Mouse (Mus musculus): ENCODE data around the gene Slc7a11.

Gene Slc7a11

GRCm38 (mm10) chr3:50313816-50314215 lies 129.6 kb downstream of the Slc7a11 start:
- intact Hi-C loops (cut with DNase I): no loop called here

DNA sequence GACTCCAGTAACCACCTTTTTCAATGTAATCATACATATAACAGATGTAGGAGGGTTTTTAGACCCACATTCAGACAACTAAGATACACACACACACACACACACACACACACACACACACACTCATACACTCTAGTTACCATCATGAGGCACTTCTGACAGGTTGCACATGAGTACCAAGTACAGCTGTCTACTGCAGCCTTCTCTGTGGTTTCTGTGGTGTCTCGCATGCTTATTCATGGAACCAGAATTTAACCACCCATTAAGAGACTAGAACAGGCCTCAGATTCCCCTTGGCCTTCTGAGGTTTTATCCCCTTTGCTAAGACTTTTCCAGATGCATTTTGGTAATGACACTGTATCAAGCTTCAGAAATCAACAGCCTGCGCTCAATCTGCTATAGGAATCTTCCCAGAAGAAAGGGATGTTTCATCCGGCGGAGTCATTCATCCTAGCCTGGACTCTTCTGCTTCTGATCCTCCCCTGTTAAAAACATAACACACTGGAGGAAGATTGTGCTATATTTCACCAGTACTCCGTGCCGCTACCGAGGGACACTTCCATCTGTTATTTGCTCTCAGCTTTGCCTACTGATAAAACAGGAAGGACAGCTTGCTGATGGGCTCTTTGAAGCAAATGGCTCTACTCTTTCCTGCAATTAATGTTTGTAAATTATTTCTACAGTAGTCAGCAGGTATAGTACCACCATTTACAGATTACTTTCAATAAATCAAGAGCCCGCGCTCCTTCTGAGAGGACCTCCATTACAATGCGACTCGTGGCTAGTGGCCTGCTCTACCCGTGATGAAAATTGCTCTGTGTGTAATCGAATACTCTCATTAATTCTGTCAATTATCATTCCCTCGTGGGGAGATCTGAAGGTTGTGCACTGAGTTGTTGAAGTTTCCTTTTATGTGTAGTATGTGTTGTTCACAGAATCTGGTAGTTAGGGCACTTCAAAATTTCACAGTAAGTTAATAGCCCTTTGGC lies 135.8 kb downstream of the Slc7a11 start:
- intact Hi-C loops (cut with DNase I): no loop called here

DNA sequence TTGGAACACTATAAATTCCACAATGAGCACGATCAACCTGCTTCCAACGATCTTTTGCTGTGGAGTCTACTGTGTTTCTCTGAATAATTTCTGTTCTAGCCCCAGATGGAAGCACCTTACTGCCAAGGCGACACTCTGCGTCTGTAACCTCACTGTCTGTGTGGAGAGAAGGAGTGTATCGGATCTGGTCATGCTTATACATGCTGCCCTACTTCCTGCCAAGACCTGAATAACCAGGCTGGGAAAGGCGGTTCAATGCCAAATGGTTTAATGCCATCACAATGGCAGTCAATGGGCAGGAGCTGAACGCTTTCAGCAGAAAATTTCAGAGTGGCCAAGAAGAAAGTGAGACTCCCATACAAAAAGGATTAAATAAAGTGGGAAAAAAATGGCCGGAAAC lies 137.1 kb downstream of the Slc7a11 start:
- intact Hi-C loops (cut with DNase I): no loop called here

- intact Hi-C loops (cut with DNase I): loop anchor here (2.0 to 5.0 kb wide), 4 partner anchors 77 to 868 kb away; no protein-coding TSS in a partner anchor
Measured at GRCm38 (mm10) chr3:50304137-50304536, 139.3 kb downstream of the Slc7a11 start.

GRCm38 (mm10) chr3:50302648-50303047 lies 140.8 kb downstream of the Slc7a11 start:
- intact Hi-C loops (cut with DNase I): loop anchor here (5.0 kb wide), 3 partner anchors 605 to 870 kb away; no protein-coding TSS in a partner anchor

DNA sequence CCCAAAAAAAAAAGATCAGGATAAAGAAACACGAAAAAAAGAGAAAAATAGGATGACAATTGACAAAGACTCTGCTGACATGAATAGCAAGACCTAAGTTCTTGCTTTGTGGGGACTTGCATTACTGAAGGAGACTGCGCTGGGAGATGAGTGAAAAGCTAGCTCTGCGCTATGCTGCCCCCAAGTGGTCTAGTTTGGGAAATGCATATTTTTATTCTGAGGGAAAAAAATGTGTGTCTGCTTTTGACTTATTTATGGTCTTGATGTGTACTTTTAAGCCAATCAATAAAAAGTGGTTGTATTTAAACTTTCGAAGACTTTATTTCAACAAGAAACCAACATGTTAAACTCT lies 142.5 kb downstream of the Slc7a11 start:
- intact Hi-C loops (cut with DNase I): loop anchor here (2.0 to 5.0 kb wide), 4 partner anchors 38 to 871 kb away; no protein-coding TSS in a partner anchor

DNA sequence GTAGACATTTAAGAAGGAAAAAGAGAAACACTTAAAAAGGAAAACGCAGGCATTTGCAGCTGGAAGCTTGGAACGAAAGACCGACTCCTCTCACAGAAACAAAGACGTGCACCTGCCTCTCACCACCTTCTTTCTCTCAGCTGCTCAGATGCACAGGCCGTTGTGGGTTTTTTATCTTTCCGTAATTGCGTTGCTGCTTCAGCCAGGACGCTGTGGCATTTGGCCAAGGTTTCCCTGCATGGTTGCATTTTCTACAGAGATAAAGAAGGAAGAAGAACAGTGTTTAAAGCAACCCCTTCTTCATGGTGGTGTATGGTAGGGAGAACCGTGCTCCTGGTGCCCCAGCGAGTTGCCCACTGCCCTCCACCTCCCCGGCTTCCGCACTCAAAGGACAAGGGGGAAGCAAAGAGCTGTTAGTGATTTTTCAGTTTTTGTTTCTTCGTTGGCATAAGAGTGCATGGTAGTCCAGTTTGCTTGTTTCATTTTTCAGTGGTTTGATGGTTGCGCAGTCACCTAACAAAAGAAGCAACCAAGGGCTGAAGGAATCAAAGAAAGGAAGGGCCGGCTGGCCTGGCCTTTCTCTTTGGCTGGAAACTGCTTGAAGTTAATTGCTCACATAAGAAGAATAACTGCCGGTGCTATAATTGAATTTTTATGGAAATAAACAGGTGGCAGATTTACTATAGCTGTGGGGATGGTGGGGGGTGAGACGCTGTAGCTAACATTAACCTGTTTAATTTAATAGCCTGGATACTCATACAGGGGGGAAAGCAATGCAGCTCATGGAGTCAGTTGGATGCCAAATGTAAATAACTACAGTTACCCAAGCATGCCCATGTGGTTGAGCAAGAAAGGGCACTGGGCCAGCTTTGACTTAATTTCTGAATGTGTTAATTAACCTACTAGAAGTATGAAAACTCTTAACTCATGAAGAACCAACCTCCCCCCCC lies 143.1 kb downstream of the Slc7a11 start:
- intact Hi-C loops (cut with DNase I): loop anchor here (2.0 to 5.0 kb wide), 4 partner anchors 37 to 872 kb away; no protein-coding TSS in a partner anchor

- intact Hi-C loops (cut with DNase I): no loop called here
Measured at GRCm38 (mm10) chr3:50298366-50298991, 144.9 kb downstream of the Slc7a11 start.

- intact Hi-C loops (cut with DNase I): no loop called here
Measured at GRCm38 (mm10) chr3:50296956-50297355, 146.5 kb downstream of the Slc7a11 start.

DNA sequence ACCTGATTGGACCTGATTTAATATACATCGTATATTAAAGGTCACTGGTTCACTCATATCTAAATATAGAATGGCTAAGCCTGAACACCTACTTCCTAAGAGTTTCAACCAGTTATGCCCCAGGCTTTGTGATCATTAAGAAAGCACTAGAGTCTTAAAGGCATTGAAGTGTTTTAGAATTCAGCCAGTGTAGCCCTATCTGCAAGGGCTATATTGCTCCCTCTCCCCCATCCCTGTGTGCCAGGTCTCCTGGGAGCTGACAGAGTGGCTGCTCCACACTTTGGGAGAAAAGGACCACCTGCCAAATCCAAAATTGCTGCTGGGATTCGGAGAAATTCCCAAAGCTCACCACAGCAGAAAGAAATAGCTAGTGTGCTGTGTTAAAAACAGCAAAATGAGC lies 168.4 kb downstream of the Slc7a11 start:
- intact Hi-C loops (cut with DNase I): no loop called here

- intact Hi-C loops (cut with DNase I): no loop called here
Measured at GRCm38 (mm10) chr3:50272222-50272621, 171.2 kb downstream of the Slc7a11 start.

DNA sequence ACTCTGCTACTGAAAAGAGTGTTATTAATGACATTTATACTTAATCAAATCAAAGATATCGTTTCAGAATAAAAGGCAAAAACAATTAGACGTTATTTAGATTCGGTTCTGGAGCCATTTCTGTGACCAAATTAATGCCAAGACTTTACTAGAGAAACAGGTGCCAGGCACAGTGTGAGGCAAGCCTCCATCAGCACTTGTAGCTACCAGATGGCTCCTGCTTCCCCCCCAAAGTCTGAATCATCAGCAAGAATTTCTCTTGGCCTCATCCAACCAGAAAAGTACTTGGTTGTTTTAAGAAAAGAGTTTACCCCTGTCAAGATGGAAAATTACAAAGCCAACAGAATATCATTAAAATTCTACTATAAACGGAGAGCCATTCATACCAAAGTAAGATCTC lies 173.7 kb downstream of the Slc7a11 start:
- intact Hi-C loops (cut with DNase I): no loop called here

- intact Hi-C loops (cut with DNase I): loop anchor here (1.0 to 2.0 kb wide), 2 partner anchors 38 to 118 kb away; no protein-coding TSS in a partner anchor
Measured at GRCm38 (mm10) chr3:50262547-50263087, 180.8 kb downstream of the Slc7a11 start.

- intact Hi-C loops (cut with DNase I): loop anchor here (1.0 to 2.0 kb wide), 2 partner anchors 39 to 118 kb away; no protein-coding TSS in a partner anchor
Measured at GRCm38 (mm10) chr3:50262066-50262465, 181.3 kb downstream of the Slc7a11 start.

DNA sequence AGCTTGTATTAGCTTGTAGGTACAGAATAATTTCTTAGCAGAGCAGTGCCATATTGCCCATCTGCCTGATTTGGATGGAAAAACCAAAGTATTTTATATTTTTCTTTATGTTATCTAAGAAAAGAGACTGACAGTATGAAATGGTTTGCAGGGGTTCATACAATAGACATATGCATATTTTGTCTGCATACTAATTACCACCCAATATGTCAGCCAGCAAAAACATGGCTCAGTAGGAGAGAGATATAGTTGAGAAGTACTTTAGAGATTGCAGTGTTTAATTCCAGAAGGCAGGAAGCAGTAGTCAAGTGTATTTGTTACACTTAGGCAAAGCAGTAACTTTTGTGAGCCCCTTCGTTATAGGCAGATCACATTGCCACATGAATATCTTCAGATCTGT lies 182.7 kb downstream of the Slc7a11 start:
- intact Hi-C loops (cut with DNase I): no loop called here

- intact Hi-C loops (cut with DNase I): no loop called here
Measured at GRCm38 (mm10) chr3:50258852-50259251, 184.6 kb downstream of the Slc7a11 start.

DNA sequence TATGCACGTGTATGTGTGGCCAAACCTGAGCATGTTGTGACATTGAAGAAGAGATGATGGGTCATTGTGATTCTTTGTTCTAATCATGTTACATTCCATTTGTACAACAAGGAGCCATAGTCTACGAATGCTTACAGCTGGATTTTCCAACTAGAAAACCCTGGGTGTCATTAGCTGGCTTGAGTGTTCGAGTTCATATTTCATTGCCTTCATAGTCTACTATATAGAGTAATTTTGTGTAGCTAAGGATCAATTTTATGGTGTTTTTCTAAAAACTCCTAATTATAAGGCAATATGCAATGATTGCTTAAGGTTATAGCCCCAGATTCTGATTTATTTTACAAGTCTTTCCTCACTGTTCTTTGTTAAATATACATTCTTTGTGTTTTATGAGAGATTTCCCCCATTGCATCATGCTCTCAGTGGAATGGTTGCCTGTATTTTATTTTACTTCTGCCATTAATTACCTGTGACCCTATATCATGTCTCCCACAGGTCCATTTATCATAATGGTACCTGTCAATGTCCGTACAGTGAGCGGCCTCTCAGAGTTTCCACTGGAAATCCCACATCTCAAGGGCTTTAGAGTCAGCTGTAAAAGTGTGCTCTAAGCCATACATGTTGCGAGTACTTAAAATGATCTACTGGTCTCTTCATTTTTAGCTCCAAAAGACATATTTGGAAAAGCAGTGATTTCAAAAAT lies 193.7 kb downstream of the Slc7a11 start:
- intact Hi-C loops (cut with DNase I): no loop called here

DNA sequence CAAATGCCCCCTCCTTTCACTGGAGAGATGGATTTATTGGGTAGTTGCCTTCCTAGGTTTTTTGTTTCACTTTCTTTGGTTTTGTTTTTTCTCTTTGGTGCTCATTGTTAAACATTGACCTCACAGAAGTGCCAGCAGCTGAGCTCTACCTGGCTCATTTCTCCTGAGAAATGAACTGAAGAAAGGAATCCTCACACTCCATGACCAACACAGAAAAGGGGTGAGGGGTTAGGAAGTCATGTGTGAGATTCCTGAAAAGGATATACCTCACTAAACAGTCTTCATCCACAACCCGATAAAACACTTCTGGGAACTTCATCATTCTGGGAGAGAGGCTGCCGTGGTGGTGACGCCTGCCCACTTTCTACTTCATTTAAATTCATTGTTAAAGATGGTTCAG lies 207.4 kb downstream of the Slc7a11 start:
- intact Hi-C loops (cut with DNase I): no loop called here

DNA sequence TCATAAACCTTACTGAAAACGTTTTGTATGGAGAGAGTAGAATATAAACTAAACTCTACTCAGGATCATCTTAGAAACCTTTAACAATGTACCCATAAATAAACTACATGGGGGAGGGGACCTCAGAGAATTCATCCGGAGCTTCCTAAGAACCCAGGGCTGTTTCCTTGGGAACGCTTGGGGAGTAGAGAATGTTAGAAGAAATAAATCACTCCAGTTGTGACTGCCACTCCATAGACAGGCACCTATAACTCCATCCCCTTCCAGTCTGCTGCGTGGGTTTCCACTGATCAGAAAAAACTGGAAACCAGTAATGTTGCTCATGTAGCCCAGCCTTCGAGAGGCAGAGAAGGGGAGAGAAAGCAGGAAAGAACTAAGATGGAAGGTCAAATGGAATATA lies 210.3 kb downstream of the Slc7a11 start:
- intact Hi-C loops (cut with DNase I): no loop called here
